Mouse (Mus musculus) kidney, postnatal 0 days (tissue): Measurements from ENCODE around the gene Fgf3. TPM values are rescaled to one million over a fixed set of nuclear protein-coding genes. Genes with fewer than 3 reads are reported as not detected.

Experiments
- ATAC-seq: fragments of 200-750 bp; cut with Nextera tagmentation; replicated peaks from 2 replicates; pipeline ENCODE4 v1.8.0; 2017; ENCODE audit warnings: low read depth, moderate number of reproducible peaks, moderate TSS enrichment, moderate library complexity; ENCODE audit not compliant: low FRiP score
- DNase-seq: peaks from one replicate; pipeline ENCODE4 v3.0.0-alpha.2; 2016; ENCODE audit warnings: low spot score
- H3K27ac ChIP-seq: fragments of 300-500 bp; sonication (generic); 2 replicates; pipeline ENCODE4 v1.5.1; 2014; ENCODE audit warnings: mild to moderate bottlenecking
- H3K27me3 ChIP-seq: fragments of 300-500 bp; sonication (generic); 2 replicates; pipeline ENCODE4 v1.6.1; 2014; ENCODE audit warnings: low read length, mixed read lengths; ENCODE audit not compliant: insufficient read depth
- H3K36me3 ChIP-seq: fragments of 300-500 bp; sonication (generic); 2 replicates; pipeline ENCODE4 v1.6.1; 2014; ENCODE audit warnings: low read length, mixed read lengths; ENCODE audit not compliant: insufficient read depth
- H3K4me1 ChIP-seq: fragments of 300-500 bp; sonication (generic); replicated peaks from 2 replicates; pipeline ENCODE4 v1.6.1; 2014; ENCODE audit warnings: antibody characterized with exemption, low read length, mixed read lengths; ENCODE audit not compliant: insufficient read depth
- H3K4me2 ChIP-seq: fragments of 300-500 bp; sonication (generic); 2 replicates; pipeline ENCODE4 v1.6.1; 2014; ENCODE audit warnings: mild to moderate bottlenecking, low read length, moderate library complexity, mixed read lengths
- H3K4me3 ChIP-seq: fragments of 300-500 bp; sonication (generic); replicated peaks from 2 replicates; pipeline ENCODE4 v1.5.1; 2014; ENCODE audit warnings: low read depth, low read length
- H3K9ac ChIP-seq: fragments of 300-500 bp; sonication (generic); 2 replicates; pipeline ENCODE4 v1.6.1; 2014; ENCODE audit warnings: low read depth, low read length
- H3K9me3 ChIP-seq: fragments of 300-500 bp; sonication (generic); replicated peaks from 2 replicates; pipeline ENCODE4 v1.6.1; 2016; ENCODE audit warnings: low read length, inconsistent platforms, mixed read lengths
- CTCF ChIP-seq: IDR thresholded peaks from 2 replicates; pipeline ENCODE4 v1.5.1; 2016; ENCODE audit warnings: antibody characterized with exemption, low read depth, mild to moderate bottlenecking, moderate library complexity
- WGBS: fragments of 180-500 bp; shearing (Covaris S2); extraction: QIAGEN DNeasy Blood & Tissue Kit; methylation state at CpG from one replicate; pipeline ENCODE4 v1.1.7; 2014; 5-methylcytosine and 5-hydroxymethylcytosine counted together
- polyA plus RNA-seq: library from polyadenylated mRNA; unstranded; fragments of >200 nt; fragmentation: Nextera tagmentation; extraction: Ambion mirVana; gene quantifications from 2 replicates; pipeline ENCODE4 v1.2.1, GENCODE M21; 2015

Gene Fgf3
- polyA plus RNA-seq, 1 experiment from 2014 or later: 0.58 TPM

DNA sequence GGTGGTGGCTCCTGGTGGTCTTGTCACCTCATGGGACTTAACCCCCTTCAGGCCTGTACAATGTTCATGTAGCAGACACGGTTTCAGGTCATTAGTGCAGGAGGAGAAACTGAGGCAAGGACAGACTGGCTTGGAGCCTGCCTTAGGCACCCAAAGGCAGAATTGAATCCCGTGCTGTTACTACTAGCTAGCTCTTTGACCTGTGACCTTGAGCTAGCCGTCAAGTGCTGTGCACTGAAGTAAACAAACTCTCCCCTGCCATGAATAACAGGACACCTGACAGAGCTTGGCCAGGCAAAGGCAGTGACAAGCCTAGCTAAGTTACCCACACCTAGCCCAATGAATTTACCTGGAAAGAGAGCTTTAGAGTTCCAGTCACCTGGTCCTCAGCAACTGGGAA lies 17.1 kb downstream of the Fgf3 start:
- Histone ChIP-seq H3K27ac (no peak overlapping the region), H3K4me1 (no peaks in the 10 kb centered on the region), H3K36me3 (no peaks in the 10 kb centered on the region), H3K4me2 (no peak overlapping the region), H3K9me3 (no peaks in the 10 kb centered on the region), H3K27me3 (no peaks in the 10 kb centered on the region; the same call in 1 of the 2 replicates), H3K9ac (no peak overlapping the region), H3K4me3 (no peak overlapping the region)
- no peak for DNase-seq
- no peak for TF ChIP-seq CTCF
- no peak for ATAC-seq
- 36% methylated on average over 3 of the region's 3 CpGs for WGBS

DNA sequence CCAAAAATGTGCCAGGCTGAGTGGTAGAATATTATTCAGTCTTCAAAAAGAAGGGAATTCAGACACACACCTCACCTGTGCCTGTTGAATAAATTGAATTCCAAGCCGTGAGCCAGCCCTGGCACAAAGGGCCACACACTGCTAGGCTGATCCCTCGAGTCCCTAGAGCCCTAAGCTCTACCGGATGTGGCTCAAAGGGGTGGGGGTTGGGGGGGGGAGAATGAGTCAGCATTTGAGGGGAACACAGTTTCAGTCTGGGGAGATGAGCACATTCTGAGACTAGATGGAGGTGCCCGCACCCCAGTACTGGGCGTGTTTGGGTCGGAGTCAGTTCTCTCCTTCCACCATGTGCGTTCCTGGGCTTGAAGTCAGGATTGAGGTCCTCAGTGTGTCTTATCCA lies 19.3 kb downstream of the Fgf3 start:
- no peak for DNase-seq
- Histone ChIP-seq H3K9me3 (no peaks in the 10 kb centered on the region), H3K4me1 (peaks cover 8% of the 10 kb centered on the region; the same call in 1 of the 2 replicates), H3K27me3 (peaks cover 20% of the 10 kb centered on the region), H3K27ac (no peak overlapping the region), H3K4me2 (no peak overlapping the region), H3K9ac (no peak overlapping the region), H3K4me3 (no peak overlapping the region), H3K36me3 (no peaks in the 10 kb centered on the region)
- TF ChIP-seq CTCF: no peak
- WGBS: 90% methylated on average over 7 of the region's 7 CpGs
- ATAC-seq: no peak

DNA sequence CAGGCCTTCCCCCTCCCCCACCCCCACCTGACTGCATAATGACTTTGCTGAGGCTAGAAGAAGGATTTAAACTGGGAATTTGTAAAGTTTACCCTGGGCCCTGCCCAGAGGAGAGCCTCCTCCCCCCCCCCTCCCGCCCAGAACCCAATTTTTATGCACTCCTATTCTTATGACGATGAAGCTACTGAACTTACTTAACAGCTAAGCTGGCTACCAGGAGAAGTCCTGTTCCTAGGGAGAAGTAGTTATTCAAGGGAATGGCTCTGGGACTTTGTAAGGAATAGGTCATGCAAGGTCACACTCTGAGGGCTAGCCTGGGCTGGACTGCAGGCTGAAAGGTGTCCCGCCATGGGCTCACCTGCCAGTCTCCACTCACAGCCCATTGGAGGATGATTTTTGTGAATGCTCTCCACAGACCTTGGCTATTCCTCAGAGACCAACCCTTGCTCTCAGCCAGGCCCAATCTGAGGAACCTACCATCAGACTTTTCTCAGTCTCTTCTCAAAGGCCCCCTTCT lies 20.0 kb downstream of the Fgf3 start:
- no peak for DNase-seq
- H3K9me3 ChIP-seq: no peaks in the 10 kb centered on the region
- no peak for TF ChIP-seq CTCF
- no peak overlapping the region for H3K4me2 ChIP-seq
- no peaks in the 10 kb centered on the region for H3K36me3 ChIP-seq
- H3K4me3 ChIP-seq: no peak overlapping the region
- H3K4me1 ChIP-seq: peaks cover 8% of the 10 kb centered on the region; the same call in 1 of the 2 replicates
- 81% methylated on average over 3 of the region's 3 CpGs for WGBS
- no peak overlapping the region for H3K9ac ChIP-seq
- H3K27me3 ChIP-seq: peaks cover 22% of the 10 kb centered on the region
- ATAC-seq: no peak
- no peak overlapping the region for H3K27ac ChIP-seq

DNA sequence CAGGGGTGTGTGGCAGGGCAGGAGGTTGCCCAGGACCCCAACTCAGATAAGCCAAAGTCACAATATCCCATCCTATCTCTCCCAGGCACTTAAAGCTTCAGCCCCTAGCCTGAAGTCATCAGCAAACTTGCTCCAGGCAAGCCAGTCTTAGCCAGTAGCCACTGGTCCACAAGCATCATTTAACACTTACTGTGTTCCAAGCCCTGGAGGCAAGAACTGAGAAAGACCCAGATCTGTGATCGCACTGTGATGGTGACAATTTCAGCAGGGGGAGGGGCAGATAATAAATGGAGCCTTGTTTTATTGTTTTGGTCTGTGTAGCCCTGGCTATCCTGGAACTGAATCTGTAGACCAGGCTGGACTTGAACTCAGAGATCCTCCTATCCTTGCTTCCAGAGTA lies 20.8 kb downstream of the Fgf3 start:
- Histone ChIP-seq H3K9me3 (no peaks in the 10 kb centered on the region), H3K36me3 (no peaks in the 10 kb centered on the region), H3K4me1 (peaks cover 8% of the 10 kb centered on the region; the same call in 1 of the 2 replicates), H3K27ac (no peak overlapping the region), H3K27me3 (peaks cover 27% of the 10 kb centered on the region), H3K4me3 (no peak overlapping the region), H3K9ac (no peak overlapping the region), H3K4me2 (no peak overlapping the region)
- no peak for DNase-seq
- no peak for ATAC-seq
- WGBS: 71% methylated on average over 1 of the region's 1 CpGs
- no peak for TF ChIP-seq CTCF

DNA sequence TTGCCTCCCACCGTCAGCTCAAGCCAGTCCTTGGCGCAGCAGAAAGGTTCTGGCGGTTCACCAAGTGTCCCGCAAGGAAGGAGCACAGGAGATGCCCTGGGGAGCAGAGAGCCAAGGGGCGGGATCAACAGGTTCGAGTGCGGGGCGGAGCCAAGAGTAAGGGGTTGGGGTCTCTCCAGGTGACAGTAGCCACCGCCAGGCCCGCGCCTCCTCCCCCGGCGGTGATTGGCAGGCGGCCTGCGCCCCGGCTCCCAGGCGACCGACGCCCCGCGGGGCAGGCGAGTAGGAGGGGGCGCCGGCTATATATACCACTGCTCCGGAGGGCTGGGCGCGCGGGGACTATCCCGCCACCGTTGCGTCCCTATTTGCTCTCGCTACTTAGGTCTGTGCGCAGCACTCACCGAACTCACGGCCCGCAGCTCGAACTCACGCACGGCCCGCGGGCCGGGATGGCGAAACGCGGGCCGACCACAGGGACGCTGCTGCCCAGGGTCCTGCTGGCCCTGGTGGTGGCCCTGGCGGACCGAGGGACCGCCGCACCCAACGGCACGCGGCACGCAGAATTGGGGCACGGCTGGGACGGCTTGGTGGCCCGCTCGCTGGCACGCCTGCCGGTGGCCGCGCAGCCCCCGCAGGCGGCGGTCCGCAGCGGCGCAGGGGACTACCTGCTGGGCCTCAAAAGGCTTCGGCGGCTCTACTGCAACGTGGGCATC lies 23.3 kb downstream of the Fgf3 start:
- H3K9ac ChIP-seq: no peak overlapping the region
- TF ChIP-seq CTCF: no peak
- under 1% methylated on average over 66 of the region's 72 CpGs for WGBS
- DNase-seq: no peak
- H3K9me3 ChIP-seq: no peaks in the 10 kb centered on the region
- peaks cover 8% of the 10 kb centered on the region; the same call in 1 of the 2 replicates for H3K4me1 ChIP-seq
- peak overlapping the region; percentile 39 for H3K4me2 ChIP-seq
- no peak for ATAC-seq
- peak overlapping the region; percentile 17 for H3K4me3 ChIP-seq
- no peak overlapping the region for H3K27ac ChIP-seq
- no peaks in the 10 kb centered on the region for H3K36me3 ChIP-seq
- peaks cover 41% of the 10 kb centered on the region for H3K27me3 ChIP-seq

DNA sequence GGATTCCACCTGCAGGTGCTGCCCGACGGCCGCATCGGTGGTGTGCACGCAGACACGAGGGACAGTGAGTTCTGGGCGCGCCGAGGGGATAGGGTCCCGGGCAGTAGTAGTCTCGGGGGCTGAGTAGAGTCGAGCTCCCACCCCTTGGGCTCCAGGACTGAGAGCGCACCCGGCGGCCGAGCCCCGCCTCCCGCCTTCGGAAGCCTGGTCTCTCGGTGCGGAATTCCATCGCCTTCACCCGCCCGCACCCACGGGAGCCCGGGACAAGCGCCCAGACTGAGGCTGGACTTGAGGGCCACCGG lies 23.8 kb downstream of the Fgf3 start:
- 1% methylated on average over 28 of the region's 28 CpGs for whole genome bisulfite sequencing
- H3K9me3 ChIP-seq: no peaks in the 10 kb centered on the region
- no peaks in the 10 kb centered on the region for H3K36me3 ChIP-seq
- ATAC-seq: no peak
- H3K4me1 ChIP-seq: peaks cover 8% of the 10 kb centered on the region; the same call in 1 of the 2 replicates
- TF ChIP-seq CTCF: no peak
- no peak overlapping the region for H3K9ac ChIP-seq
- H3K27ac ChIP-seq: no peak overlapping the region
- peak overlapping the region; percentile 39 for H3K4me2 ChIP-seq
- no peak for DNase-seq
- peaks cover 41% of the 10 kb centered on the region for H3K27me3 ChIP-seq
- peak overlapping the region; percentile 17 for H3K4me3 ChIP-seq
